In the genomic region with DNA sequence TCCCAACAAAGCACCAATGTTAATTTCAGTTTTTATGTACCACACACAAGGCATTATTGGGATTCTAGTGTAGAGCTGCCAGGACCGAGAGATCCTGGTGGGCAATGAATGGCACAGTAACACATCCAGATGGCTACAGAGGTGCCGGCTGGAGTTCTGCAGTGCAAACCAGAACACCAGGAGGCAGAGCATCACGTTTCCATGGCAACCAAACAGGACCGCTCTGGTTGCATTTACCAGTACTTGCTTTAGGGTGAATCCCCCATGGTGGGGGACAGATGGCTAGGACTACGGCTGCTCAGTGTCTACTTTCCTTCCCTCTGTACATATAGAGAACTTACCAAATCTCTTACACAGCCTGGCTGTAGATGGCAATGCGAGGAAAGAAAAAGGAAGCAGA, we compare ENCODE assay signal across 10 mouse cellular contexts. TPM values are rescaled to one million over a fixed set of nuclear protein-coding genes. Genes with fewer than 3 reads are reported as not detected.
DNase-seq lines count a peak whose midpoint lies in the region; ATAC-seq lines count a peak whose summit lies in the region.
"Had no signal": no experiment of that assay in that cellular context is flagged by ENCODE, and none has a peak within 500 bp of the region (broad histone marks: within the 10 kb centered on the region; RNA-seq: fewer than 3 reads in every experiment).

No protein-coding gene starts in this region.

- H3K9ac ChIP-seq in limb, embryonic 11.5 days (ENCODE audit: low read length) = no peak overlapping the region
- H3K9ac ChIP-seq in forebrain, embryonic 14.5 days (ENCODE audit: low read length) = no peak overlapping the region; the same call in 1 of the 2 replicates
- H3K9ac ChIP-seq: limb, embryonic 15.5 days had no signal

- no peak overlapping the region for H3K4me2 ChIP-seq in limb, embryonic 11.5 days (ENCODE audit: low read depth, severe bottlenecking)
- no peak overlapping the region for H3K4me2 ChIP-seq in forebrain, embryonic 14.5 days (ENCODE audit: low read length)
- H3K4me2 ChIP-seq: limb, embryonic 15.5 days had no signal

- peak; percentile 67 for DNase-seq in limb, embryonic 11.5 days (ENCODE audit: low spot score)
- DNase-seq in limb, embryonic 10.5 days (ENCODE audit: low spot score) = no peak
- DNase-seq in forebrain, embryonic 14.5 days (ENCODE audit: low spot score) = peak; percentile 89
- peak; percentile 51 to 69 for DNase-seq in left cerebral cortex, postnatal 10 days (ENCODE audit: extremely low spot score in 1 of 2, low spot score in 2 of 2)
- DNase-seq in retina, embryonic 14.5 days (ENCODE audit: low spot score) = peak; percentile 80
- no peak for DNase-seq in B cell, adult 2 months
- no peak for DNase-seq in urinary bladder, adult 2 months (ENCODE audit: low spot score)
- DNase-seq: thymus, postnatal 4 days had no signal

- ATAC-seq in limb, embryonic 11.5 days (ENCODE audit: insufficient number of reproducible peaks, low FRiP score, low TSS enrichment, low read depth) = no peak
- ATAC-seq in forebrain, embryonic 14.5 days = peak; percentile 89
- ATAC-seq in megakaryocyte, adult 5-6 weeks (ENCODE audit: poor library complexity, severe bottlenecking) = no peak

- no peak overlapping the region for H3K27ac ChIP-seq in limb, embryonic 11.5 days (replicated peaks; ENCODE audit: low read depth, low read length)
- no peak overlapping the region for H3K27ac ChIP-seq in limb, embryonic 10.5 days
- H3K27ac ChIP-seq in forebrain, embryonic 14.5 days (ENCODE audit: low read depth, low read length) = peak overlapping the region; percentile 66; the same call in 1 of the 2 replicates
- H3K27ac ChIP-seq: limb, embryonic 15.5 days had no signal

- H3K4me1 ChIP-seq in limb, embryonic 11.5 days (ENCODE audit: control insufficient read depth, insufficient read depth, low read length) = peaks cover 12% of the 10 kb centered on the region; the same call in 1 of the 2 replicates
- peaks cover 26% of the 10 kb centered on the region for H3K4me1 ChIP-seq in limb, embryonic 10.5 days
- H3K4me1 ChIP-seq in forebrain, embryonic 14.5 days (ENCODE audit: control insufficient read depth, insufficient read depth, low read length) = peaks cover 11% of the 10 kb centered on the region; the same call in 1 of the 2 replicates

- H3K36me3 ChIP-seq in limb, embryonic 11.5 days (ENCODE audit: control insufficient read depth, insufficient read depth, low read length) = peaks cover 5% of the 10 kb centered on the region; the same call in 1 of the 2 replicates
- peaks cover 96% of the 10 kb centered on the region for H3K36me3 ChIP-seq in limb, embryonic 10.5 days
- peaks cover 66% of the 10 kb centered on the region for H3K36me3 ChIP-seq in forebrain, embryonic 14.5 days (ENCODE audit: control insufficient read depth, insufficient read depth, low read length)

- H3K4me3 ChIP-seq in limb, embryonic 11.5 days (ENCODE audit: low read depth, low read length) = no peak overlapping the region
- H3K4me3 ChIP-seq in limb, embryonic 10.5 days = no peak overlapping the region
- no peak overlapping the region for H3K4me3 ChIP-seq in forebrain, embryonic 14.5 days (ENCODE audit: low read depth, low read length)
- H3K4me3 ChIP-seq: limb, embryonic 15.5 days had no signal

- 34% methylated on average over 6 of the region's 6 CpGs for WGBS in limb, embryonic 11.5 days
- 51% methylated on average over 6 of the region's 6 CpGs for WGBS in limb, embryonic 10.5 days
- WGBS in forebrain, embryonic 14.5 days = 20% methylated on average over 6 of the region's 6 CpGs

- no peaks in the 10 kb centered on the region for H3K9me3 ChIP-seq in limb, embryonic 11.5 days (ENCODE audit: control insufficient read depth, low read length)
- no peaks in the 10 kb centered on the region for H3K9me3 ChIP-seq in limb, embryonic 10.5 days (replicated peaks)
- no peaks in the 10 kb centered on the region for H3K9me3 ChIP-seq in forebrain, embryonic 14.5 days (replicated peaks; ENCODE audit: control insufficient read depth, low read length)
- H3K9me3 ChIP-seq: limb, embryonic 15.5 days had no signal

- intact Hi-C loops in left cerebral cortex, postnatal 10 days (cut with DNase I) = no loop called here

- H3K27me3 ChIP-seq in limb, embryonic 11.5 days (ENCODE audit: control insufficient read depth, insufficient read depth, low read length) = no peaks in the 10 kb centered on the region
- H3K27me3 ChIP-seq in limb, embryonic 10.5 days (ENCODE audit: low read depth, poor library complexity, severe bottlenecking) = no peaks in the 10 kb centered on the region
- no peaks in the 10 kb centered on the region for H3K27me3 ChIP-seq in forebrain, embryonic 14.5 days (replicated peaks; ENCODE audit: control insufficient read depth, insufficient read depth, low read length)
- H3K27me3 ChIP-seq: limb, embryonic 15.5 days had no signal

RNA-seq across cellular contexts. Expression of a gene that starts 57.7 kb away (rescaled TPM):
- polyA plus RNA-seq in limb, embryonic 11.5 days (2014; fragmentation: Nextera tagmentation; extraction: Ambion mirVana) = 54.7 and 58.3 TPM in 2 replicates
- polyA plus RNA-seq in limb, embryonic 10.5 days (2016; fragmentation: Nextera tagmentation; extraction: Ambion mirVana) = 61.2 and 74.4 TPM in 2 replicates
- 26.4 and 29.5 TPM in 2 replicates for polyA plus RNA-seq in forebrain, embryonic 14.5 days (2014; fragmentation: Nextera tagmentation; extraction: Ambion mirVana)
- total RNA-seq in left cerebral cortex, postnatal 10 days (2021) = 10 to 100 TPM; 13.0 to 16.3 TPM
- 13.1 and 15.8 TPM in 2 replicates for polyA plus RNA-seq in urinary bladder, adult 2 months (2012; rRNA removed)
- total RNA-seq in megakaryocyte, adult 5-6 weeks (2015) = 15.5 and 18.5 TPM in 2 replicates
- 12.1 and 13.9 TPM in 2 replicates for total RNA-seq in megakaryocyte, adult 5-6 weeks (2017)

Comparison
In these comparisons a context has a peak if more than half of its experiments do, and no peak if none do; other contexts are left out.
1. DNase-seq: peak in limb, embryonic 11.5 days (single experiment), forebrain, embryonic 14.5 days (single experiment), left cerebral cortex, postnatal 10 days (2 of 2) and retina, embryonic 14.5 days (single experiment); none in limb, embryonic 10.5 days (single experiment), B cell, adult 2 months (0 of 2) and urinary bladder, adult 2 months (single experiment).